9 mouse cellular contexts compared by ENCODE assay signal in the genomic region with DNA sequence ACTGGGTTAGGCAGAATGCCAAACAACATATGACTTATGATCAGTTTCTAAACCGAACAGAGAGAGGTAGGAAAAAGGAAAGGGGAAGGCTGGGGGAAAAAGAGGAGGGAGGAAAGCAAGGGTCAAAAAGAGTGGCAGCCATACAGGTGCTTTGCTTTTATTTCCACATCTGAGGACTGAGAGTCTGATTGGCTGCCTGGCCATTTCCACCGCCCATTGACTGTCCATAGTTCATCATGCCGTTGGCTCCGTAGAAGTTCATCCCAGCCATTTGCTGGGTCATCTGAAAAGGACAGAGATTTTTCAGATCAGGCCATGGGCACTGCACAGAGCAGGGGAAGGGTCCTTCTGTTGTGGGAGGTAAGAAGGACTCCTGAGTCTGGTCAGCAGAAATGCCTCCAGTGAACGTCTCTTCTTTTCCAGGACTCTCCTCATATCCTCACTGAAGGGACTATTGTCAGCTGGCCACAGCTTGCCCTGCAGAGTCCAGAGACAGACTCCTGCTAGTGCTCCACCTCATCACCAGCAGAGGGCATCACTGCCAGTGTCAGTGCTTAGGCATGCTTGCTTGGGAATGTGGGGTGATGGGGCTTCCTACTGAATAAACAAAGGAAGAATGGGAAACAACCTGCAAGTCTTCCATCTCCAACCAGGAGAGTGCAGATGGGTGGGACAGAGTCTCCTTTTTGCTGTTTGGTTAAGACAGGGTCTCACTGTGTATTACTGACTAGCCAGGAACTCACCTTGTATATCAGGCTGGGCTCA. TPM values are rescaled to one million over a fixed set of nuclear protein-coding genes. Genes with fewer than 3 reads are reported as not detected.
A peak's percentile ranks its signal among the peaks of the same experiment; 100 is the strongest.
DNase-seq lines count a peak whose midpoint lies in the region; ATAC-seq and TF ChIP-seq lines count a peak whose summit lies in the region.
"Had no signal": no experiment of that assay in that cellular context is flagged by ENCODE, and none has a peak within 500 bp of the region (broad histone marks: within the 10 kb centered on the region; RNA-seq: fewer than 3 reads in every experiment).

No protein-coding gene starts in this region.

- no peak overlapping the region for H3K4me3 ChIP-seq in ES-E14 (ENCODE audit: insufficient read depth in 1 of 2, low read depth in 1 of 2, low read length in 2 of 2, poor library complexity in 1 of 2, severe bottlenecking in 1 of 2)
- no peak overlapping the region for H3K4me3 ChIP-seq in liver, postnatal 0 days (ENCODE audit: low read depth, low read length)
- H3K4me3 ChIP-seq: embryonic facial prominence, embryonic 13.5 days had no signal

- no peaks in the 10 kb centered on the region for H3K27me3 ChIP-seq in liver, postnatal 0 days (ENCODE audit: insufficient read depth, low read length)
- H3K27me3 ChIP-seq: embryonic facial prominence, embryonic 13.5 days had no signal

- TF ChIP-seq CTCF in liver, postnatal 0 days (IDR thresholded peaks at IDR 0.05; ENCODE audit: low read depth): peak; percentile 73

- H3K4me2 ChIP-seq in liver, postnatal 0 days (ENCODE audit: low read depth, low read length): no peak overlapping the region
- H3K4me2 ChIP-seq: embryonic facial prominence, embryonic 13.5 days had no signal

- peak; percentile 39 for DNase-seq in kidney, adult 18-20 months
- DNase-seq in kidney, adult 11 months: no peak
- DNase-seq in ES-E14 (ENCODE audit: low read depth, low spot score): no peak
- DNase-seq in adrenal gland, postnatal 36 days: peak; percentile 35 to 57
- peak; percentile 48 for DNase-seq in heart, postnatal 4 days
- peak; percentile 38 for DNase-seq in liver, postnatal 0 days
- DNase-seq in right cerebral cortex, postnatal 14 days: peak; percentile 45

- no peaks in the 10 kb centered on the region; the same call in 1 of the 2 replicates for H3K36me3 ChIP-seq in ES-E14 (ENCODE audit: control insufficient read depth, insufficient read depth, low read length, poor library complexity, severe bottlenecking)
- H3K36me3 ChIP-seq in liver, postnatal 0 days (replicated peaks; ENCODE audit: insufficient read depth, low read length): peaks cover 60% of the 10 kb centered on the region

- ATAC-seq in liver, postnatal 0 days: peak; percentile 62
- no peak for ATAC-seq in activated CD4-positive, CD25-positive, alpha-beta regulatory T cell, adult 4 months

- H3K9ac ChIP-seq in ES-E14 (ENCODE audit: insufficient read depth, low read depth, low read length, poor library complexity, severe bottlenecking): no peak overlapping the region
- no peak overlapping the region for H3K9ac ChIP-seq in liver, postnatal 0 days (replicated peaks)
- H3K9ac ChIP-seq: embryonic facial prominence, embryonic 13.5 days had no signal

- H3K9me3 ChIP-seq in ES-E14 (ENCODE audit: control insufficient read depth, insufficient read depth, low read depth, low read length): no peaks in the 10 kb centered on the region
- no peaks in the 10 kb centered on the region for H3K9me3 ChIP-seq in liver, postnatal 0 days (ENCODE audit: low read length)
- H3K9me3 ChIP-seq: embryonic facial prominence, embryonic 13.5 days had no signal

- H3K4me1 ChIP-seq in ES-E14 (ENCODE audit: control insufficient read depth in 2 of 2, insufficient read depth in 2 of 2, low read length in 2 of 2, poor library complexity in 1 of 2): peaks cover 0 to under 1% of the 10 kb centered on the region in 2 experiments; a peak in 1 of 4 replicates
- peaks cover 10% of the 10 kb centered on the region for H3K4me1 ChIP-seq in liver, postnatal 0 days (ENCODE audit: insufficient read depth)
- H3K4me1 ChIP-seq: embryonic facial prominence, embryonic 13.5 days had no signal

- in situ Hi-C loops in ES-E14 (cut with MboI; ENCODE audit: low sequenced_read_pairs in 2 of 2, unreplicated experiment in 2 of 2): no loop called here

- 78% methylated on average over 5 of the region's 5 CpGs for WGBS in liver, postnatal 0 days (ENCODE audit: insufficient replicate concordance)

- TF ChIP-seq EP300 in liver, postnatal 0 days (IDR thresholded peaks at IDR 0.05; ENCODE audit: low read depth): no peak

- H3K27ac ChIP-seq in ES-E14 (ENCODE audit: insufficient read depth, low read depth, low read length, poor library complexity, severe bottlenecking): no peak overlapping the region
- H3K27ac ChIP-seq in liver, postnatal 0 days (ENCODE audit: low read depth): no peak overlapping the region
- H3K27ac ChIP-seq: embryonic facial prominence, embryonic 13.5 days had no signal

TF ChIP-seq in ES-E14, 5 proteins besides CTCF, POLR2A, EP300 and RAD21:
- TF ChIP-seq ZC3H11A (IDR thresholded peaks at IDR 0.05; ENCODE audit: borderline replicate concordance, low read depth, low read length): 0 out of 2 replicates have a peak, but pooled peaks have one; percentile 4
- TF ChIP-seq ZNF384 (IDR thresholded peaks at IDR 0.05; ENCODE audit: low read depth, low read length): no peak
TF ChIP-seq in ES-E14: peak in this region for 1.

RNA-seq across cellular contexts. Expression of a gene that starts 18.1 kb away (rescaled TPM):
- total RNA-seq in ES-E14 (2012; rRNA removed): 3.7 and 4.5 TPM in 2 replicates
- total RNA-seq in adrenal gland, postnatal 36 days (2021): 1 to 10 TPM; 1.8 to 2.9 TPM
- 1 to 10 TPM; 5.6 to 6.1 TPM for total RNA-seq in heart, postnatal 4 days (2021)
- polyA plus RNA-seq in liver, postnatal 0 days (2015; fragmentation: Nextera tagmentation; extraction: Ambion mirVana): 1.7 and 1.8 TPM in 2 replicates
- 1 to 10 TPM; 1.9 to 2.2 TPM for polyA plus RNA-seq in activated CD4-positive, CD25-positive, alpha-beta regulatory T cell, adult 4 months (2017; shearing (Covaris generic))

RNA-seq across cellular contexts. Expression of a gene that starts 44.7 kb away (rescaled TPM):
- 8.9 and 13.3 TPM in 2 replicates for total RNA-seq in ES-E14 (2012; rRNA removed)
- 10 to 100 TPM; 10.0 to 11.1 TPM for total RNA-seq in adrenal gland, postnatal 36 days (2021)
- 1 to 10 TPM; 7.8 to 8.5 TPM for total RNA-seq in heart, postnatal 4 days (2021)
- 3.7 TPM in 2 replicates for polyA plus RNA-seq in liver, postnatal 0 days (2015; fragmentation: Nextera tagmentation; extraction: Ambion mirVana)
- polyA plus RNA-seq in activated CD4-positive, CD25-positive, alpha-beta regulatory T cell, adult 4 months (2017; shearing (Covaris generic)): 10 to 100 TPM; 28.2 to 30.5 TPM

RNA-seq across cellular contexts. Expression of a gene that starts 47.5 kb away (rescaled TPM):
- total RNA-seq in ES-E14 (2012; rRNA removed): 4.8 and 8.3 TPM in 2 replicates
- 10 to 100 TPM; 30.8 to 32.1 TPM for total RNA-seq in adrenal gland, postnatal 36 days (2021)
- 10 to 100 TPM; 29.2 to 31.0 TPM for total RNA-seq in heart, postnatal 4 days (2021)
- polyA plus RNA-seq in liver, postnatal 0 days (2015; fragmentation: Nextera tagmentation; extraction: Ambion mirVana): 14.9 and 17.1 TPM in 2 replicates
- polyA plus RNA-seq in activated CD4-positive, CD25-positive, alpha-beta regulatory T cell, adult 4 months (2017; shearing (Covaris generic)): 10 to 100 TPM; 32.5 to 39.1 TPM

Comparison
In these comparisons a context has a peak if more than half of its experiments do, and no peak if none do; other contexts are left out.
1. DNase-seq: peak in kidney, adult 18-20 months (single experiment), adrenal gland, postnatal 36 days (2 of 2), heart, postnatal 4 days (single experiment), liver, postnatal 0 days (single experiment) and right cerebral cortex, postnatal 14 days (single experiment); none in kidney, adult 11 months (single experiment) and ES-E14 (single experiment).